Mouse (Mus musculus) kidney, adult 2 months (tissue): ENCODE measurements around the gene Psmc3. TPM values are rescaled to one million over a fixed set of nuclear protein-coding genes. Genes with fewer than 3 reads are reported as not detected.

Source experiments
- DNase-seq: peaks from one replicate; pipeline ENCODE4 v3.0.0; 2021
- H3K27ac ChIP-seq: fragments of 200-500 bp; 2 replicates; pipeline ENCODE4 v1.5.1; 2012; ENCODE audit warnings: low read depth, low read length, control low read depth, inconsistent platforms; ENCODE audit not compliant: insufficient read depth
- H3K27me3 ChIP-seq: fragments of 200-500 bp; replicated peaks from 2 replicates; pipeline ENCODE4 v1.6.1; 2012; ENCODE audit warnings: mild to moderate bottlenecking, moderate library complexity, low read length, inconsistent platforms; ENCODE audit not compliant: control insufficient read depth, insufficient read depth
- H3K36me3 ChIP-seq: fragments of 200-500 bp; 2 replicates; pipeline ENCODE4 v1.6.1; 2012; ENCODE audit warnings: mild to moderate bottlenecking, moderate library complexity, low read length, inconsistent platforms; ENCODE audit not compliant: control insufficient read depth, insufficient read depth
- H3K4me1 ChIP-seq: fragments of 200-500 bp; 2 replicates; pipeline ENCODE4 v1.6.1; 2011; ENCODE audit warnings: low read length; ENCODE audit not compliant: control insufficient read depth, insufficient read depth
- H3K4me3 ChIP-seq: fragments of 200-500 bp; 2 replicates; pipeline ENCODE4 v1.5.1; 2011; ENCODE audit warnings: mild to moderate bottlenecking, low read depth, low read length, control low read depth; ENCODE audit not compliant: insufficient read depth
- CTCF ChIP-seq: fragments of 200-500 bp; conservative IDR thresholded peaks from 2 replicates; pipeline ENCODE4 v1.5.1; 2011; ENCODE audit warnings: low read depth, mild to moderate bottlenecking, control low read depth, low read length, moderate library complexity, mixed read lengths; ENCODE audit not compliant: insufficient read depth, insufficient read length
- POLR2A ChIP-seq: fragments of 200-500 bp; IDR thresholded peaks from one replicate; pipeline ENCODE4 v1.6.1; 2011; ENCODE audit warnings: low read depth, low read length, control low read depth
- WGBS: fragments of 180-500 bp; shearing (Covaris S2); methylation state at CpG from one replicate; pipeline ENCODE4 v1.1.7; 2018; 5-methylcytosine and 5-hydroxymethylcytosine counted together
- polyA plus RNA-seq: library from polyadenylated mRNA; depleted of rRNA; stranded (reverse); fragments of >200 nt; gene quantifications from 2 replicates; pipeline ENCODE4 v1.2.3, GENCODE M21; 2012

Psmc3 gene
- polyA plus RNA-seq, 1 experiment: 127 TPM

GRCm38 (mm10) chr2:91023956-91024355, 29.9 kb upstream of the Psmc3 start:
- TF ChIP-seq CTCF: no peak
- no peak for TF ChIP-seq POLR2A
- peaks cover 4% of the 10 kb centered on the region; the same call in 1 of the 2 replicates for H3K4me1 ChIP-seq
- WGBS: 100% methylated on average over 1 of the region's 1 CpGs
- no peak for DNase-seq
- no peak overlapping the region for H3K4me3 ChIP-seq
- H3K27me3 ChIP-seq: no peaks in the 10 kb centered on the region
- H3K27ac ChIP-seq: no peak overlapping the region
- H3K36me3 ChIP-seq: no peaks in the 10 kb centered on the region; the same call in 1 of the 2 replicates

- H3K4me1 ChIP-seq: peaks cover 4% of the 10 kb centered on the region; the same call in 1 of the 2 replicates
- no peak overlapping the region for H3K27ac ChIP-seq
- H3K4me3 ChIP-seq: no peak overlapping the region
- no peaks in the 10 kb centered on the region for H3K36me3 ChIP-seq
- 90% methylated on average over 1 of the region's 1 CpGs for WGBS
- no peaks in the 10 kb centered on the region for H3K27me3 ChIP-seq
- no peak for DNase-seq
- TF ChIP-seq POLR2A: no peak
- no peak for TF ChIP-seq CTCF
These were observed 28.7 kb upstream of the Psmc3 start for GRCm38 (mm10) chr2:91025081-91025516.

GRCm38 (mm10) chr2:91026491-91026890, 27.3 kb upstream of the Psmc3 start:
- Histone ChIP-seq H3K36me3 (no peaks in the 10 kb centered on the region), H3K27me3 (no peaks in the 10 kb centered on the region), H3K4me3 (no peak overlapping the region), H3K4me1 (peaks cover 4% of the 10 kb centered on the region; the same call in 1 of the 2 replicates), H3K27ac (no peak overlapping the region)
- no peak for DNase-seq
- 83% methylated on average over 1 of the region's 1 CpGs for WGBS
- TF ChIP-seq CTCF: no peak
- no peak for TF ChIP-seq POLR2A

GRCm38 (mm10) chr2:91027391-91028214, 26.2 kb upstream of the Psmc3 start:
- TF ChIP-seq CTCF (no peak), POLR2A (no peak)
- H3K27me3 ChIP-seq: no peaks in the 10 kb centered on the region
- DNase-seq: peak; percentile 64

GRCm38 (mm10) chr2:91031216-91031615, 22.6 kb upstream of the Psmc3 start:
- DNase-seq: no peak
- Histone ChIP-seq H3K27ac (no peak overlapping the region), H3K4me1 (no peaks in the 10 kb centered on the region; the same call in 1 of the 2 replicates), H3K36me3 (no peaks in the 10 kb centered on the region), H3K27me3 (no peaks in the 10 kb centered on the region), H3K4me3 (no peak overlapping the region)
- 89% methylated on average over 4 of the region's 4 CpGs for WGBS
- TF ChIP-seq CTCF: no peak
- TF ChIP-seq POLR2A: no peak

More at GRCm38 (mm10) chr2:91027391-91028214, 26.2 kb upstream of the Psmc3 start:
- WGBS: 74% methylated on average over 9 of the region's 9 CpGs
- Histone ChIP-seq H3K27ac (no peak overlapping the region), H3K4me1 (peaks cover 4% of the 10 kb centered on the region; the same call in 1 of the 2 replicates), H3K36me3 (no peaks in the 10 kb centered on the region), H3K4me3 (no peak overlapping the region)

GRCm38 (mm10) chr2:91033000-91033399, 20.8 kb upstream of the Psmc3 start:
- Histone ChIP-seq H3K4me3 (no peak overlapping the region), H3K4me1 (no peaks in the 10 kb centered on the region; the same call in 1 of the 2 replicates), H3K27ac (no peak overlapping the region), H3K36me3 (no peaks in the 10 kb centered on the region), H3K27me3 (no peaks in the 10 kb centered on the region)
- no peak for DNase-seq
- WGBS: 25% methylated on average over 3 of the region's 3 CpGs
- no peak for TF ChIP-seq POLR2A
- peak; percentile 19; the same call in 1 of the 2 replicates for TF ChIP-seq CTCF

GRCm38 (mm10) chr2:91035385-91035784, 18.4 kb upstream of the Psmc3 start, which contains the start of gene Rapsn:
Gene Rapsn (plus strand): TSS chr2:91035620.
- DNase-seq: peak; percentile 77
- Histone ChIP-seq H3K4me3 (no peak within 1 kb of the TSS), H3K36me3 (no peaks in the 10 kb centered on the region), H3K4me1 (no peaks in the 10 kb centered on the region; the same call in 1 of the 2 replicates), H3K27me3 (no peaks in the 10 kb centered on the region), H3K27ac (peak within 1 kb of the TSS; percentile 11)
- 38% methylated on average over 9 of the region's 9 CpGs for WGBS
- TF ChIP-seq POLR2A: no peak
- no peak for TF ChIP-seq CTCF
